Mouse (Mus musculus) cortical plate, adult 2 months (tissue): ENCODE measurements around the gene Rasal2.

ENCODE experiments used
- CTCF ChIP-seq: fragments of 200-500 bp; IDR thresholded peaks from 2 replicates; pipeline ENCODE4 v1.5.1; 2011; ENCODE audit warnings: mild to moderate bottlenecking, control low read depth, low read length; ENCODE audit not compliant: insufficient read depth; ENCODE audit errors: extremely low read depth
- POLR2A ChIP-seq: fragments of 200-500 bp; IDR thresholded peaks from 2 replicates; pipeline ENCODE4 v1.6.1; 2011; ENCODE audit warnings: mild to moderate bottlenecking, low read length, control low read depth; ENCODE audit not compliant: insufficient read depth; ENCODE audit errors: extremely low read depth

GRCm38 (mm10) chr1:157119168-157119567 lies 293.2 kb downstream of the Rasal2 start:
- no peak for TF ChIP-seq CTCF
- TF ChIP-seq POLR2A = no peak
